Mouse (Mus musculus): Measurements from ENCODE around the gene Gm47791. TPM values are rescaled to one million over a fixed set of nuclear protein-coding genes. Genes with fewer than 3 reads are reported as not detected.

Gm47791 gene
- polyA plus RNA-seq, 1 experiment from 2014 or later: not detected

- Histone ChIP-seq H3K27ac (replicated peaks) (no peak overlapping the region), H3K27me3 (replicated peaks; ENCODE audit: low read depth, poor library complexity, severe bottlenecking) (no peaks in the 10 kb centered on the region), H3K9me3 (no peaks in the 10 kb centered on the region), H3K36me3 (replicated peaks) (no peaks in the 10 kb centered on the region), H3K4me3 (no peak overlapping the region), H3K4me1 (0 out of 2 replicates have a peak, but pooled peaks cover 3% of the 10 kb centered on the region)
- DNase-seq (ENCODE audit: low spot score): no peak
- 85% methylated on average over 4 of the region's 4 CpGs for WGBS
These were observed 27.9 kb upstream of the Gm47791 start for GRCm38 (mm10) chr1:82798922-82799321.

DNA sequence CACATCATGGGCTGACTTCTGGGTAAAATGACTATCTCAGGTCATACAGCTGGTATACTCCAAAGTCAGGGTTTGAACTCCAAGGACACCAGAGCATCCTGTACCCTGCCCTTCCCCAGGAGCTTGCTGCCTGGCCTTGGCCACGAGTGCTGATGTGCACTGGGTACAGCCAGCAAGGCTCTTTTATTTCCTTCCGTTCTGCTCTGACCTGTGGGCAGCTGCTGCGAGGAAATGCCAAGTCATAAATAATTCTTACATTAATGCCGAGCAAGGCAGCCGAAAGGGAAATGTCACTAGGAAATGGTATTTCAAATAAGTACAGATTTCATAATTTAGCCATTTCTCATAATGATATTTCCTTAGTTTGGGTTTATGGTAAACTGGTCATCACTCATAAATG is 27.3 kb upstream of the Gm47791 start:
- Histone ChIP-seq H3K9me3 (no peaks in the 10 kb centered on the region), H3K36me3 (replicated peaks) (no peaks in the 10 kb centered on the region), H3K27me3 (replicated peaks; ENCODE audit: low read depth, poor library complexity, severe bottlenecking) (no peaks in the 10 kb centered on the region), H3K4me1 (0 out of 2 replicates have a peak, but pooled peaks cover 3% of the 10 kb centered on the region), H3K4me3 (no peak overlapping the region), H3K27ac (replicated peaks) (no peak overlapping the region)
- DNase-seq (ENCODE audit: low spot score): no peak
- WGBS: 87% methylated on average over 5 of the region's 5 CpGs

- H3K4me1 ChIP-seq: 0 out of 2 replicates have a peak, but pooled peaks cover 3% of the 10 kb centered on the region
- no peak for DNase-seq (ENCODE audit: low spot score)
- H3K36me3 ChIP-seq (replicated peaks): no peaks in the 10 kb centered on the region
- WGBS: 89% methylated on average over 4 of the region's 4 CpGs
- no peaks in the 10 kb centered on the region for H3K9me3 ChIP-seq
- no peak overlapping the region for H3K27ac ChIP-seq (replicated peaks)
- H3K4me3 ChIP-seq: no peak overlapping the region
- no peaks in the 10 kb centered on the region for H3K27me3 ChIP-seq (replicated peaks; ENCODE audit: low read depth, poor library complexity, severe bottlenecking)
These were observed 26.0 kb upstream of the Gm47791 start for GRCm38 (mm10) chr1:82797088-82797487.

DNA sequence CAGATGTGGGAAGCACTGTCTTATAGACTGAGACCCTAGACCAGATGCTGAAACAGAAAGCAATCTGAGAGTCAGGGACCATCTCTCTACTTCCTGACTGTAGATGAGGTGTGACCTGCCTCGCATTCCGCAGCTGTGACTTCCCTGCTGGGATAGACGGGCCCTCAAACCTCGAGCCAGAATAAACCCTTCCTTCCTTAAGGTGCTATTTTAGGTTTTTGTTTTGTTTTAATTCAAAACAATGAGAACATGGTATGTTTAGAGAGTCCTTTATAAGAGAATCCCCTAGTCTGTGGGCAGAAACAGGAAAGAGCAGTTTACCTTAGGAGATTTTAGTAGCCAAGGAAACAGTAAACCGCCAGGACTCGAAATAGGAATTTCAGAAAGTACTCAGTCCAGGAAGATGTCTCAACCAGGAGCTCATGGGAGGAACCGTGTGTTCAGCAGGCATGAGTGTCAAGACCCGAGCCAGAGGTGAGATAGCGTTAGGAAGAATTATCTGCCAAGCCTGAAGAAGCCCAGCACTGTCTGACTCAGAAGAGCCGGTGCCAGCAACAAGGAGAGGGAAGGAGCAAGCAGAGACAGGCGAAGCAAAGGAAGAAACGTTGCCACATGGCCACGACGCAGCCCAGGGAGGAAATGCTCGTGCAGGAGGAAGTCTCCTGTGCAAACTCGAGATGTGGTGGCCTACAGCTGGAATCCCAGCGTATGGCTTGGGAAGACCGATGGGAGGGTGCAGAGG is 24.8 kb upstream of the Gm47791 start:
- Histone ChIP-seq H3K36me3 (replicated peaks) (no peaks in the 10 kb centered on the region), H3K9me3 (no peaks in the 10 kb centered on the region), H3K4me3 (no peak overlapping the region), H3K4me1 (0 out of 2 replicates have a peak, but pooled peaks cover 3% of the 10 kb centered on the region), H3K27ac (replicated peaks) (no peak overlapping the region), H3K27me3 (replicated peaks; ENCODE audit: low read depth, poor library complexity, severe bottlenecking) (no peaks in the 10 kb centered on the region)
- no peak for DNase-seq (ENCODE audit: low spot score)
- WGBS: 77% methylated on average over 18 of the region's 18 CpGs

GRCm38 (mm10) chr1:82795211-82795610 is 24.2 kb upstream of the Gm47791 start:
- Histone ChIP-seq H3K4me3 (no peak overlapping the region), H3K27ac (replicated peaks) (no peak overlapping the region), H3K36me3 (replicated peaks) (no peaks in the 10 kb centered on the region), H3K27me3 (replicated peaks; ENCODE audit: low read depth, poor library complexity, severe bottlenecking) (no peaks in the 10 kb centered on the region), H3K9me3 (no peaks in the 10 kb centered on the region), H3K4me1 (0 out of 2 replicates have a peak, but pooled peaks cover 3% of the 10 kb centered on the region)
- no peak for DNase-seq (ENCODE audit: low spot score)
- 87% methylated on average over 2 of the region's 2 CpGs for WGBS

GRCm38 (mm10) chr1:82793986-82794385 is 22.9 kb upstream of the Gm47791 start:
- Histone ChIP-seq H3K9me3 (no peaks in the 10 kb centered on the region), H3K27me3 (replicated peaks; ENCODE audit: low read depth, poor library complexity, severe bottlenecking) (no peaks in the 10 kb centered on the region), H3K4me1 (0 out of 2 replicates have a peak, but pooled peaks cover 3% of the 10 kb centered on the region), H3K36me3 (replicated peaks) (no peaks in the 10 kb centered on the region), H3K4me3 (no peak overlapping the region), H3K27ac (replicated peaks) (no peak overlapping the region)
- DNase-seq (ENCODE audit: low spot score): no peak
- 58% methylated on average over 4 of the region's 4 CpGs for WGBS

GRCm38 (mm10) chr1:82793110-82793509 is 22.1 kb upstream of the Gm47791 start:
- WGBS: 88% methylated on average over 3 of the region's 3 CpGs
- no peak for DNase-seq (ENCODE audit: low spot score)
- no peak overlapping the region for H3K27ac ChIP-seq (replicated peaks)
- 0 out of 2 replicates have a peak, but pooled peaks cover 5% of the 10 kb centered on the region for H3K4me1 ChIP-seq
- no peaks in the 10 kb centered on the region for H3K36me3 ChIP-seq (replicated peaks)
- no peaks in the 10 kb centered on the region for H3K27me3 ChIP-seq (replicated peaks; ENCODE audit: low read depth, poor library complexity, severe bottlenecking)
- no peak overlapping the region for H3K4me3 ChIP-seq
- no peaks in the 10 kb centered on the region for H3K9me3 ChIP-seq

DNA sequence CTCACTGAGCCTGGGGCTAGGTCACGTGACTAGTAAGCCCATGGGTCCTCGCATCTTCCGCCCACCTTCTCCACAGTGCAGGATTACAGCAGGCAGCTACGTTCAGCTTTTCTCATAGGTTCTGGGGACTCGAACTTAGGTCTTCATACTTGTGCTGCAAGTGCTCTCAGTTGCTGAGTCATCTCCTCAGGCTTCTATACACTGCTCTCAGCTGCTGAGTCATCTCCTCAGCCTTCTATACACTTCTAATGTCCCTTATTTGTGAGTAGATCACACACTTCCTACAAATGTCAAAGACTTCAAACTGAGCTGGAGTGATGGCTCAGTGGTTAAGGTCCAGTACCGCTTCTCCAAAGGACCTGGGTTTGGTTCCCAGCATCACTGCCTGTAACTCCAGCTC is 21.2 kb upstream of the Gm47791 start:
- Histone ChIP-seq H3K36me3 (replicated peaks) (no peaks in the 10 kb centered on the region), H3K4me1 (0 out of 2 replicates have a peak, but pooled peaks cover 8% of the 10 kb centered on the region), H3K27me3 (replicated peaks; ENCODE audit: low read depth, poor library complexity, severe bottlenecking) (no peaks in the 10 kb centered on the region), H3K4me3 (no peak overlapping the region), H3K27ac (replicated peaks) (no peak overlapping the region), H3K9me3 (no peaks in the 10 kb centered on the region)
- no peak for DNase-seq (ENCODE audit: low spot score)
- WGBS: 91% methylated on average over 6 of the region's 6 CpGs

DNA sequence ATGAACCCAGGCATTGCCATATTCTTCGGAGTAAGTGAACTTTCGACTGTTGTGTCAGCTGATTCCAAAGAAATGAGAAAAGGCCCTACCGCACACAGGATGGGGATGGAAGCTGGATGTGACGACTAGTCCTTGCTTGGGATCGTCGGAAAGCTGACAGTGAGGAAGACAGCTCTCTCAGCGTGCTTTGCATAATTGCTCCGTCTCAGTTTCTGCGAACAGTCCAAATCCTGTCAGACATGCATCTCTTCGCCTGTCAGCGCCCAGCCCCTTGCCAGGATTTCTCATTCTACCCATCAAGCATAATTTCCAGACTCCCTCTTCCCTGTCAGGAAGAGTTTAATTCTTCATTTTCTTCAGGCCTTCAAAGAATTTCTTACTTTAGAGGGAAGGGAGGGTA is 20.1 kb upstream of the Gm47791 start:
- H3K27me3 ChIP-seq (replicated peaks; ENCODE audit: low read depth, poor library complexity, severe bottlenecking): no peaks in the 10 kb centered on the region
- DNase-seq (ENCODE audit: low spot score): no peak
- WGBS: 89% methylated on average over 11 of the region's 11 CpGs

DNA sequence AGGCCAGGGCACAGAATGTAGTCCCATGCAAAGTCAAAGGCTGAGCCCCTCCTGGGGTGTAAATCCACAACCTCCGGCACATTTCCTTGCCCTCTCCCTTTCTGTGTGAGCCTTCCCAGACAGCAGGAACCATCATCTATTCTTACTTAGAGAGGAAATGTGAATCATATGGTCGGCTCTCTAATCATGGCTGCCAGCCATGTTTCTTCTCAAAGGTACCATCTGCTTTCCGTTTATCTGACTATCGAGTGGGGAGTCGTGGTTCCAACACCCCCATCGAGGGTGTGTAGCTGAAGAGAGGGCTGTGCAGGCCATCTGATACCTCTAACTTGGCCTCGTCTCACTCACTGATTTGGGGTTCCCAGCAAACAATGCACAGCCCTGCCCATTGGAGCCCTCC is 17.0 kb upstream of the Gm47791 start:
- H3K9me3 ChIP-seq: no peaks in the 10 kb centered on the region
- 60% methylated on average over 7 of the region's 7 CpGs for WGBS
- no peak overlapping the region for H3K27ac ChIP-seq (replicated peaks)

More for the DNA sequence above, 20.1 kb upstream of the Gm47791 start:
- no peak overlapping the region for H3K27ac ChIP-seq (replicated peaks)
- no peaks in the 10 kb centered on the region for H3K36me3 ChIP-seq (replicated peaks)
- H3K4me1 ChIP-seq: 0 out of 2 replicates have a peak, but pooled peaks cover 7% of the 10 kb centered on the region
- H3K9me3 ChIP-seq: no peaks in the 10 kb centered on the region
- no peak overlapping the region for H3K4me3 ChIP-seq

GRCm38 (mm10) chr1:82787414-82787813 is 16.4 kb upstream of the Gm47791 start:
- Histone ChIP-seq H3K27me3 (replicated peaks; ENCODE audit: low read depth, poor library complexity, severe bottlenecking) (no peaks in the 10 kb centered on the region), H3K4me1 (0 out of 2 replicates have a peak, but pooled peaks cover 5% of the 10 kb centered on the region), H3K36me3 (replicated peaks) (no peaks in the 10 kb centered on the region), H3K9me3 (no peaks in the 10 kb centered on the region), H3K27ac (replicated peaks) (no peak overlapping the region), H3K4me3 (no peak overlapping the region)
- DNase-seq (ENCODE audit: low spot score): peak; percentile 47
- 9% methylated on average over 2 of the region's 2 CpGs for WGBS

More for the DNA sequence above, 17.0 kb upstream of the Gm47791 start:
- Histone ChIP-seq H3K4me3 (no peak overlapping the region), H3K4me1 (0 out of 2 replicates have a peak, but pooled peaks cover 5% of the 10 kb centered on the region), H3K36me3 (replicated peaks) (no peaks in the 10 kb centered on the region), H3K27me3 (replicated peaks; ENCODE audit: low read depth, poor library complexity, severe bottlenecking) (no peaks in the 10 kb centered on the region)
- DNase-seq (ENCODE audit: low spot score): no peak

- no peaks in the 10 kb centered on the region for H3K36me3 ChIP-seq (replicated peaks)
- no peaks in the 10 kb centered on the region for H3K27me3 ChIP-seq (replicated peaks; ENCODE audit: low read depth, poor library complexity, severe bottlenecking)
- H3K27ac ChIP-seq (replicated peaks): no peak overlapping the region
- WGBS: 78% methylated on average over 6 of the region's 6 CpGs
- no peaks in the 10 kb centered on the region for H3K9me3 ChIP-seq
- 0 out of 2 replicates have a peak, but pooled peaks cover 5% of the 10 kb centered on the region for H3K4me1 ChIP-seq
- DNase-seq (ENCODE audit: low spot score): no peak
- no peak overlapping the region for H3K4me3 ChIP-seq
These were observed 14.5 kb upstream of the Gm47791 start for GRCm38 (mm10) chr1:82785546-82785945.

DNA sequence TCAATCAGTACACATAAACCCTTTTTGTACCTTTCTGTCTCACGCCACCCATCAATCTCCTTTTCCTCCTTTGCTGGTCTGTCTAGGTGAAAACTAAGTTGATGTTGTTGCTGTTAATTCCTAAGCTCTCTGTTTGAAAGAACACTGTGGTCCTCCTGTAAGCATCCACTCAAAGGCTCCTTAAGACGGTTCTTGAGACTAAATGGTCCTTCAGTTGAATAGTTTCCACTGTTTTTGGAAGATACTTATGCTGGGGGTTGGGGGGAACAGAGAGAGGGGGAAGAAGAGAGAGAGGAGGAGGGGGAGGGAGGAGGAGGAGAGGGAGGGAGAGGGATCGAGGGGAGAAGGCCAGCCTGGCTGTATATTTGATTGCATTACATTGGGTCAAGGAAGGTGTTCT is 12.5 kb upstream of the Gm47791 start:
- H3K27ac ChIP-seq (replicated peaks): no peak overlapping the region
- no peaks in the 10 kb centered on the region for H3K9me3 ChIP-seq
- no peak for DNase-seq (ENCODE audit: low spot score)
- H3K4me3 ChIP-seq: no peak overlapping the region
- no peaks in the 10 kb centered on the region for H3K36me3 ChIP-seq (replicated peaks)
- 0 out of 2 replicates have a peak, but pooled peaks cover 5% of the 10 kb centered on the region for H3K4me1 ChIP-seq
- 69% methylated on average over 3 of the region's 3 CpGs for WGBS
- H3K27me3 ChIP-seq (replicated peaks; ENCODE audit: low read depth, poor library complexity, severe bottlenecking): no peaks in the 10 kb centered on the region

Measured in embryonic facial prominence, embryonic 10.5 days (tissue).